ENCODE assay signal across 15 mouse cellular contexts in genomic region chr11:86664406-86664805, GRCm38 (mm10).
"Had no signal": no experiment of that assay in that cellular context is flagged by ENCODE, and none has a peak within 500 bp of the region (broad histone marks: within the 10 kb centered on the region; RNA-seq: fewer than 3 reads in every experiment).

No protein-coding gene starts in this region.

- H3K9ac ChIP-seq: neural tube, embryonic 12.5 days had no signal

- H3K9me3 ChIP-seq: limb, embryonic 10.5 days; midbrain, embryonic 10.5 days; neural tube, embryonic 12.5 days had no signal

- H3K27ac ChIP-seq: kidney, postnatal 0 days; limb, embryonic 10.5 days; midbrain, embryonic 10.5 days; neural tube, embryonic 12.5 days; stomach, postnatal 0 days had no signal

- H3K4me3 ChIP-seq: limb, embryonic 10.5 days; midbrain, embryonic 10.5 days; myocyte; neural tube, embryonic 12.5 days had no signal

- H3K4me2 ChIP-seq: neural tube, embryonic 12.5 days had no signal

- ATAC-seq: intestine, postnatal 0 days; lung, postnatal 0 days had no signal

- DNase-seq: kidney, adult 9 months; kidney, postnatal 36 days; lung, adult 2 months; lung, postnatal 36 days; midbrain, embryonic 14.5 days; thymus, adult 18-20 months; thymus, postnatal 14 days had no signal

- H3K27me3 ChIP-seq: neural tube, embryonic 12.5 days had no signal

- H3K4me1 ChIP-seq: limb, embryonic 10.5 days; midbrain, embryonic 10.5 days; neural tube, embryonic 12.5 days had no signal
